Mouse (Mus musculus) retina, postnatal 7 days (tissue): ENCODE measurements around the gene Efemp1.

Experiments
- DNase-seq: peaks from one replicate; pipeline ENCODE4 v3.0.0-alpha.2; 2012; ENCODE audit warnings: low read depth, low spot score

Efemp1 gene

DNA sequence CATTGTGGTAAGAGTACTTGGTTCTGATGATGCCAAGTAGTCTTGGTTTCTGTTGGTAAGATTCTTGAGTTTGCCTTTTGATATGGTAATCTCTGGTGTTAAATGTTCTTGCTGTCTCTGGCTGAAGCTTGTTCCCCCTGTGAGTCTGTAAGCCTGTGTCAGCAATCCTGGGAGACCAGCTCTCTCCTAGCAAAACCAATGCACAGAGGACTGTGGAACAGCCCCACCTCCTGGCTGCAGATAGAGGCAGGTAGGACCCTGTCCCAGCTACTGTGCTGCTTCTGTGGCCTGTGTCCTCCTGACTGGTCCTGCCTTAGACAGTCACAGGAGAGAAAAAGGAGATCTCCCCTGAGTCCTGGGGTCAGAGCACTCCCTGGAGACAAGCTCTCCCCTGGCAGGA is 81.4 kb downstream of the Efemp1 start:
- DNase-seq = no peak

GRCm38 (mm10) chr11:28939651-28940050 is 86.6 kb downstream of the Efemp1 start:
- DNase-seq = no peak

DNA sequence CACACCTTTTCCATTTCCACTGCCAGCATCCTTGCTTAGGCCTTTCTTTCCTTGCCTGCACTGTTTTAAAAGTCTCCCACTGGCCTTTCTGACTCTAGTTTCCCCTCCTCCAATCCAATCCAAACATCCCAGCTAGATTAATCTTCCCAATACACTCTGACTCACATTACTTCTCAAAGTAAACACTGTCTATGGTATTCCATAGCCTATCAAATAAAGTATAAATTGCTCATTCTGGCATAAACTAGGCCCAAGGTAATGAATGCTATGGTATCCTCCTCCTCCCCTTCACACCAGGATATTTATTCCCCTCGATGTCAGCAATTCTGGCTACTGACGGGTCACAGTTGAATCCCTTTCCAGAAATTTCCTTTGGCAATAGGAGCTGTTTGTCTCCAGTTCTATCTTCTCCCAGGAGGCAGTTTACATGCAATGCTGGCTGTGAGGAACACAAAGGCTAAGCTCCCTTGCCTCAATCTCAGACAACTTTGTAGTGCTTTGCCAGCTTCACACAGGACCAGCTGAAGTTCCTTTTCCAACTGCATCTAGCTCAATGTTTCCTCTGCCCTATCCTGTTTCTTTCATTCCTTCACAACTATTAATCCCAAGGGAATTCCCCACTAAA is 98.7 kb downstream of the Efemp1 start:
- DNase-seq = no peak

DNA sequence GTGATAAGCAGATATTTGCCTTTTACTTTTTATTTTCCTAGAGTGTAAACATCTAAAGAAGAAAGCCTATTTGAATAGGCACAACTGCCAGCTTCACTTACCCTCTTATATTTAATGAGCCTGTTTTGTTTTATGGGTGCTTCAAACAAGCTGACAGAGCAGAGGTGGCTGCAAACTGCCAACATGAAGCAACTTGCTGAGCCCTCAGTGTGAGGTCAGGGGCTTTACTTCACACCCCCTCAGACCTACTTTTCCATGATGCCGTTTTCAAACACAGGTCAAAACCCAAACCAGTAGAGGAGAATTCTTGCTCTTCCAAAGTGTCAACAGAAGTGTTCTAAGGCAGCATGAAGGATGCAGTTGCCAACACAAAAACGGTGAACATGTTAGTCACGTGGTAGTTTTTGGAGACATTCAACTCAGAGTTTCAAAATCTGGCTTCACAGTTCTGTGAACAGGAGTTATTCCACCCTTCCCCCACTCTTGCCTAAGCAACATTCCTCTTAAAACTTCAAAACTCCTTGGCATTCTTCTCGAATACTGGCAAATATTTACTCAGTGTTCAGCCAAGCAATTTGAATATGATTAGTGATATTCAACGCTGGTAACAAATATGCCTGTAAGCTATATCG is 101.8 kb downstream of the Efemp1 start:
- no peak for DNase-seq

DNA sequence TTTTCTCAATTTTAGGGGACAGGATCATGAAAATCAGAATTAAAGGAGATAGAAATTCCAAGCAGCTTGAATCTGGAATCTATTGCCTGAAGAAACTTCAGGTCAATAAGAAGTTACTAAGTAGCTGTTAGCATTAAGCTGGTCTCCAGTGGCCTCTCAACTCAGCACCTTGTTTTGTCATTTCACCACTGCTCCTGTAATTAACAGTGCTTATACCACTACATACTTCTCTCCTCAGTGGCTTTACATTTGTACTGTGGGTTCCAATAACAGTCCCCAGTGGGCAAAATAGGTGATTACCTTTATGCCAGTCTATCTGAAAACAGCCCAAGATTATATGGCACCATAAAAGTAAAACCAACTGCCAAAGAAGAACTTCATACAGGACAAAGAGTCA is 102.3 kb downstream of the Efemp1 start:
- no peak for DNase-seq

GRCm38 (mm10) chr11:28961381-28961780 is 108.4 kb downstream of the Efemp1 start:
- DNase-seq = no peak
